Mouse (Mus musculus): ENCODE data around the gene Akr1b7. TPM values are rescaled to one million over a fixed set of nuclear protein-coding genes. Genes with fewer than 3 reads are reported as not detected.

The Akr1b7 gene
- total and polyA plus RNA-seq, 2 experiments from 2014 or later: 0.31 TPM; not detected in 1

- no peaks in the 10 kb centered on the region for H3K27me3 ChIP-seq (ENCODE audit: control insufficient read depth, insufficient read depth, low read length)
- H3K27ac ChIP-seq (ENCODE audit: low read depth): no peak overlapping the region
- H3K9me3 ChIP-seq (replicated peaks; ENCODE audit: control insufficient read depth, low read length): no peaks in the 10 kb centered on the region
- no peaks in the 10 kb centered on the region for H3K4me1 ChIP-seq (ENCODE audit: control insufficient read depth, insufficient read depth)
- WGBS: 49% methylated on average over 2 of the region's 2 CpGs
- no peak overlapping the region for H3K4me2 ChIP-seq (ENCODE audit: low read depth, low read length)
- H3K4me3 ChIP-seq (ENCODE audit: low read depth, low read length): no peak overlapping the region
- H3K36me3 ChIP-seq (replicated peaks; ENCODE audit: control insufficient read depth, insufficient read depth, low read length): no peaks in the 10 kb centered on the region
- no peak for TF ChIP-seq EP300 (IDR thresholded peaks at IDR 0.05; ENCODE audit: low read depth)
- no peak for TF ChIP-seq CTCF (IDR thresholded peaks at IDR 0.05; ENCODE audit: low read depth)
- H3K9ac ChIP-seq (replicated peaks; ENCODE audit: low read depth, low read length): no peak overlapping the region
- DNase-seq (ENCODE audit: low spot score) (no peak), ATAC-seq (ENCODE audit: insufficient read depth, low read depth) (no peak)
Measured at GRCm38 (mm10) chr6:34439006-34439405, 26.9 kb downstream of the Akr1b7 start.

DNA sequence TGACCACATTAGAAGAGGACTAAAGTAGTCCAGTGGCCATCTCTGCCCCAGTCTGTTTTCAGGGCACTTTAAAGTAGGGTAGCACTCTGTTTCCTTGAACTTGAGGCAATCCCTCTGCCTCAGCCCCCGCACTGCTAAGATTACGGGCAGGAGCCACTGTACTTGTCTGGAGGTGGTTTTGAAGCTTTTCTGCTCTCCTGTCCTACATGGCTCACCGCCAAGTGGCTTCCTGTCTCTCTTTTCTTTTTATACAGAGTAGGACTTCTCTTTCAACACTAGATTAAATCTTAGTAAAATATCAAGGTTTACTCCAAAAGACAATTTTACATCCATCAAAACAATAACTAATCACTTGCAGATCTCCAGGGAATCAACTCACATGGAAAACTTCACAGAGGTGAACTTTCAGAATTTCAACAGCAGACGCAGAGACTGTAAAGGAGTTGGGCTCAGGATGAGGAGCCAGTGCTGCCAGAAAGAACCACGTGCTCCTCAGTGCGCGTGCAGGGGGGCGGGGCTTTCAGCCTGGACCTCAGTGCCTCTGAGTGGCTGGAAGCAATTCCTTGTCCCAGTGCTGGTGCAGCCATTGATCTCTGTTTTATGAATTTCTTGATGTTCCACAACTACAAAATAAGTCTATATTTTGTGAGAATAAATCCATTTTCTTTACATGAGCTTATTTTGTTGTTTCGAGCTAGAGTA, 29.6 kb downstream of the Akr1b7 start:
- no peak for ATAC-seq (ENCODE audit: insufficient read depth, low read depth)
- no peaks in the 10 kb centered on the region for H3K4me1 ChIP-seq (ENCODE audit: control insufficient read depth, insufficient read depth)
- H3K36me3 ChIP-seq (replicated peaks; ENCODE audit: control insufficient read depth, insufficient read depth, low read length): no peaks in the 10 kb centered on the region
- H3K9me3 ChIP-seq (replicated peaks; ENCODE audit: control insufficient read depth, low read length): no peaks in the 10 kb centered on the region
- no peak for TF ChIP-seq EP300 (IDR thresholded peaks at IDR 0.05; ENCODE audit: low read depth)
- TF ChIP-seq CTCF (IDR thresholded peaks at IDR 0.05; ENCODE audit: low read depth): no peak
- DNase-seq (ENCODE audit: low spot score): no peak
- no peak overlapping the region for H3K9ac ChIP-seq (replicated peaks; ENCODE audit: low read depth, low read length)
- WGBS: 54% methylated on average over 9 of the region's 9 CpGs
- H3K27me3 ChIP-seq (ENCODE audit: control insufficient read depth, insufficient read depth, low read length): no peaks in the 10 kb centered on the region
- no peak overlapping the region for H3K4me3 ChIP-seq (ENCODE audit: low read depth, low read length)
- H3K4me2 ChIP-seq (ENCODE audit: low read depth, low read length): no peak overlapping the region
- H3K27ac ChIP-seq (ENCODE audit: low read depth): no peak overlapping the region

DNA sequence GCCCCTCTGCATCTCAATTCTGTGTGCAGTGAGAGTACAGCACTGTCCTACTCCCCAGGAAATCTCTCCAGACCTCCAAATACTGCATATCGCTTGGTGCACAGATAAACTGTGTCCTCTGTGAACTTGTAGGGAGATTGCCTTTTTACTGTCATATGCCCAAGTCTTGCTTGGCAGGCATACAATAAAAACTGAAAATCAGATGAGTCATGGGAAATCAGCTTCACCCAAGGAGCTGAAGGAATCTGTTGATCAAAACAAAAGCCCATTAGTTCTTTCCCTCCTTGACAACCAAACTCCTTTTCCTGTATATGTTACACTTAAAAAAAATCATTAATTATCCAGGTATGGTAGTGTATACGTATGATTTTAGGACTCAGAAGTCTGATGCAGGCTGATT, 31.7 kb downstream of the Akr1b7 start:
- TF ChIP-seq CTCF (IDR thresholded peaks at IDR 0.05; ENCODE audit: low read depth) (no peak), EP300 (IDR thresholded peaks at IDR 0.05; ENCODE audit: low read depth) (no peak)
- H3K36me3 ChIP-seq (replicated peaks; ENCODE audit: control insufficient read depth, insufficient read depth, low read length): no peaks in the 10 kb centered on the region
- DNase-seq (ENCODE audit: low spot score) (no peak), ATAC-seq (ENCODE audit: insufficient read depth, low read depth) (no peak)
- H3K4me1 ChIP-seq (ENCODE audit: control insufficient read depth, insufficient read depth): no peaks in the 10 kb centered on the region
- no peak overlapping the region for H3K4me2 ChIP-seq (ENCODE audit: low read depth, low read length)
- H3K9ac ChIP-seq (replicated peaks; ENCODE audit: low read depth, low read length): no peak overlapping the region
- no peak overlapping the region for H3K4me3 ChIP-seq (ENCODE audit: low read depth, low read length)
- H3K27me3 ChIP-seq (ENCODE audit: control insufficient read depth, insufficient read depth, low read length): no peaks in the 10 kb centered on the region
- H3K9me3 ChIP-seq (replicated peaks; ENCODE audit: control insufficient read depth, low read length): no peaks in the 10 kb centered on the region
- no peak overlapping the region for H3K27ac ChIP-seq (ENCODE audit: low read depth)
- WGBS: 49% methylated on average over 2 of the region's 2 CpGs

DNA sequence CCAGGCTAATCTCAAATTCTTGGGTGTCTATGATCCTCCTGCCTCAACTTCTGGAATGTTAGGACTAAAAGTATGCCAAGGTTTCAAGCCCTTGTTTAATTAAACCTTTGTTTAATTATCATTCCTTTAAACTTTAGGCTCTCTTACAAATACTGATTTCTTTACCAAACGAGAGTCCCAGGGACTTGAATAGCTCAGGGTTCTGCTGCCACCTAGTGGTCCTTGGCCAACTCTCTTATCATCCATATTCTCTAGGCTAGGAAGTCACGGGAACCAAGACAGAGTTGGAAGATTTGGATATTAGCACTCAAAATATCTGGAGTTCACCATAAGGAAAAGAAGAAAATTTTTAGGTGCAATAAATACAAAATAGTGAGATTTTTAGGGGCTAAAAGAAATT, 35.8 kb downstream of the Akr1b7 start:
- Histone ChIP-seq H3K36me3 (replicated peaks; ENCODE audit: control insufficient read depth, insufficient read depth, low read length) (no peaks in the 10 kb centered on the region), H3K4me1 (ENCODE audit: control insufficient read depth, insufficient read depth) (no peaks in the 10 kb centered on the region; the same call in 1 of the 2 replicates), H3K27me3 (ENCODE audit: control insufficient read depth, insufficient read depth, low read length) (no peaks in the 10 kb centered on the region), H3K9me3 (replicated peaks; ENCODE audit: control insufficient read depth, low read length) (no peaks in the 10 kb centered on the region), H3K9ac (replicated peaks; ENCODE audit: low read depth, low read length) (no peak overlapping the region), H3K27ac (ENCODE audit: low read depth) (no peak overlapping the region), H3K4me3 (ENCODE audit: low read depth, low read length) (no peak overlapping the region), H3K4me2 (ENCODE audit: low read depth, low read length) (no peak overlapping the region)
- TF ChIP-seq CTCF (IDR thresholded peaks at IDR 0.05; ENCODE audit: low read depth) (peak; percentile 91), EP300 (IDR thresholded peaks at IDR 0.05; ENCODE audit: low read depth) (no peak)
- 5% methylated on average over 2 of the region's 2 CpGs for whole genome bisulfite sequencing
- DNase-seq (ENCODE audit: low spot score) (peak; percentile 78), ATAC-seq (ENCODE audit: insufficient read depth, low read depth) (no peak)

- ATAC-seq (ENCODE audit: insufficient read depth, low read depth): no peak
- no peaks in the 10 kb centered on the region for H3K9me3 ChIP-seq (replicated peaks; ENCODE audit: control insufficient read depth, low read length)
- H3K4me3 ChIP-seq (ENCODE audit: low read depth, low read length): no peak overlapping the region
- no peak overlapping the region for H3K9ac ChIP-seq (replicated peaks; ENCODE audit: low read depth, low read length)
- no peaks in the 10 kb centered on the region for H3K36me3 ChIP-seq (replicated peaks; ENCODE audit: control insufficient read depth, insufficient read depth, low read length)
- DNase-seq (ENCODE audit: low spot score): no peak
- WGBS: 61% methylated on average over 1 of the region's 1 CpGs
- no peak for TF ChIP-seq CTCF (IDR thresholded peaks at IDR 0.05; ENCODE audit: low read depth)
- TF ChIP-seq EP300 (IDR thresholded peaks at IDR 0.05; ENCODE audit: low read depth): no peak
- H3K27ac ChIP-seq (ENCODE audit: low read depth): no peak overlapping the region; the same call in 1 of the 2 replicates
- no peaks in the 10 kb centered on the region; the same call in 1 of the 2 replicates for H3K4me1 ChIP-seq (ENCODE audit: control insufficient read depth, insufficient read depth)
- H3K4me2 ChIP-seq (ENCODE audit: low read depth, low read length): no peak overlapping the region
- H3K27me3 ChIP-seq (ENCODE audit: control insufficient read depth, insufficient read depth, low read length): no peaks in the 10 kb centered on the region
Measured at GRCm38 (mm10) chr6:34448696-34449095, 36.6 kb downstream of the Akr1b7 start.

All from heart, postnatal 0 days (tissue).